Mouse (Mus musculus): Measurements from ENCODE around the gene Zfp772. TPM values are rescaled to one million over a fixed set of nuclear protein-coding genes. Genes with fewer than 3 reads are reported as not detected.
"Not testable (repeated sequence)": the region's sequence is repeated elsewhere in the genome, so short reads cannot be mapped to it uniquely, and the experiment has no call there.

Zfp772 gene
- 11.0 and 11.1 TPM in 2 replicates for polyA plus RNA-seq (2014; fragmentation: Nextera tagmentation; extraction: Ambion mirVana)

DNA sequence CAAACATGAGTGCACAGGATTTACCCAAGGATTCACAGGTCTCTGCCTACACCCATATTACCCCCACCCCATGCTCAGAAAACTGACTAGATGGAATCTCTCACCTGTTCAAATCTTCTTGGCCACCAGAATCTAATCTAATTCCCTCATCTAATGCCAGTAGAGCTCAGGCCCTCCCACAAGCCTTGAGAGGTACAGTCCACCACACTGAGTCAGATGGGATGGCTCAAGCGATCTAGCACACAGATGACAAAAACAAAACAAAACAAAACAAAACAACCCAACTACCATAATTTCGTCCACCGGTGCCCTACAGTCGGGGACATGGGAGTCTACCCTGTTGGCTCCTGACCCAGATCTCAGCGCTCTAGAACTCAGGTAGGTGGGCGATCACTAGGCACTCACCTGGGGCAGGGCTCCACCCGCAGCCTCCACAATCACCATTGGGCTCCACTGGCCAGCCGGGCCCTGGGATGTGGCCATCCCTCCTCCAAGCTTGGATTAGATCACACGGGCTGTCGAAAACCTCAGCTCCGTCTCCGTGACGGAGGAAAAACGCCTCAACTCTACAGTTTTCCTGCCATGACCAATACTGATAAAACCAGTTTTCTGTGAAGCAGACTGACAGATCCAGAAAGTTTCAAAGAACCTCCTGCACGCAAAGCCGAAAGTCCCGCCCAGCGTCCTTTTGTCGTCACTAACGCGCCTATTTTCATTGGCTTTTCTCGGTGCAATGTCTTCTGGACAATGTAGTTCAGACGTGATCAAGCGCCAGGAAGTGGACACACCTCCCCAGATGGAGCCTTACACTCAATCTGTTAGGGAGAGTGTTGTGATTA is at the start of gene Zfp772:
Gene Zfp772, minus strand, starts transcription at position 686 of the 839 bp plus-strand sequence.
- Histone ChIP-seq H3K4me3 (ENCODE audit: low read depth, low read length) (peak within 1 kb of the TSS; percentile 40), H3K9ac (ENCODE audit: low read length) (peak within 1 kb of the TSS; percentile 10; the same call in 1 of the 2 replicates), H3K4me2 (ENCODE audit: low read depth) (peak within 1 kb of the TSS; percentile 45)
- H3K27ac ChIP-seq (ENCODE audit: low read depth, low read length); H3K9me3 ChIP-seq (ENCODE audit: control insufficient read depth, low read length); H3K36me3 ChIP-seq (ENCODE audit: control insufficient read depth, insufficient read depth, low read length); H3K4me1 ChIP-seq (ENCODE audit: control insufficient read depth, insufficient read depth, low read length); H3K27me3 ChIP-seq (ENCODE audit: control insufficient read depth, insufficient read depth, low read length); ATAC-seq (ENCODE audit: insufficient read depth, low FRiP score, low TSS enrichment): not testable (repeated sequence)
- WGBS: 3% methylated on average over 24 of the region's 24 CpGs
- peak; percentile 18 for DNase-seq (ENCODE audit: low spot score)

DNA sequence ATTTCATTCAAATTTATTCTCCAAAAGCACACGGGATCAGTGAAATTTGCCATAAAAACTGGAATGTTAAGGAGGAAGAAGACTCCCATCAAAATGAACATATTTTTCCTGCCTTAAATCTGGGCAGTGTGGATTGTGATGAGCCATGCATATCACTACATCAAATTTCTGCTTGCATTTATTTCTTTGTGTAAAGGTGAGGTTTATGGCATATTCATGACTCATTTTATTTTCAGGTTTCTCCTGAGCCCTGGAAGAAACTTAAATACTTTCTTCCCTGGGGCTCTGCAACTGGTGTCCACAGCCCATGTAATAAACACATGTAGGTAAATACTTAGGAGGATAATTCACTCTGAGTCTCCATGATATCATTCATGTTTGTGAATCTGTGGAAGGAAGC is 37.4 kb upstream of the Zfp772 start, which contains the start of gene Vmn2r29:
Gene Vmn2r29, minus strand, starts transcription at position 101 of the 400 bp plus-strand sequence.
- not testable (repeated sequence) for H3K4me3 ChIP-seq (ENCODE audit: low read depth, low read length); H3K27ac ChIP-seq (ENCODE audit: low read depth, low read length); H3K36me3 ChIP-seq (ENCODE audit: control insufficient read depth, insufficient read depth, low read length); H3K9me3 ChIP-seq (ENCODE audit: control insufficient read depth, low read length); H3K27me3 ChIP-seq (ENCODE audit: control insufficient read depth, insufficient read depth, low read length); DNase-seq (ENCODE audit: low spot score); H3K9ac ChIP-seq (ENCODE audit: low read length); H3K4me2 ChIP-seq (ENCODE audit: low read depth); ATAC-seq (ENCODE audit: insufficient read depth, low FRiP score, low TSS enrichment); H3K4me1 ChIP-seq (ENCODE audit: control insufficient read depth, insufficient read depth, low read length)
- no CpG with 5 or more reads among the region's 1 CpGs for WGBS

DNA sequence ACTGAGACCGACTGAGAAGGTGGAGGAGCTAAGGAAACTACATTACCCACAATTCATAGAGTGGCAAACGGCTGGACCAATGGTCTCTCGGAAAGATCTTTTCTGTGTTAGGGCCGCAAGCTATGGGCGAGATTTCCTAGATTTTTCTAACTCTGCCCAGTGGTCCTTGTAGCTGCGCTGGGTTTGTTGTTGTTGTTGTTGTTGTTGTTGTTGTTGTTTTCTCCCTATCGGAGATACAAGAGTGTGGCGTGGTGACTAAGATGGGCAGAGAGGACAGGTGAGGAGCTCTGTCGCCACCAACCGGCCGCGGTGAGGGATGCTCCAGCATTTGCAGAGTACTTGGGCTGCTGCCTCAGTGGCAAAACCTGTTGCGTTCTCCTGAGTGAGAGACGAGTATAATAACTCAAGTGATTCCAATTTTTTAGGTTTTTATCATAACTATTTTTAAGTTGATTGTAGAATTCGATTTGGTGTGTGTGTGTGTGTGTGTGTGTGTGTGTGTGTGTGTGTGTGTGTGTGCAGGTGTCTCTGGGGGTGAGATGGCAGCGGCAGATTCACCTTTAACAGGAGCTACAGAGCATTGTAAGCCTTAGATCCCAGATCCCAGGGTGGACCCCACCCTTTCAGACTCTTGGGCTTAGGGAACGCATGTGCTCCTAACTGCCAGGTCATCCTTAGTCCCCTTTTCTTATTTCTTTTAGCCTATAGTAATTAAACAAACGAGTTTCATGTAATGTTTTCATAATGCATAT is 21.4 kb downstream of the Zfp772 start:
- ATAC-seq (ENCODE audit: insufficient read depth, low FRiP score, low TSS enrichment) (peak; percentile 94), DNase-seq (ENCODE audit: low spot score) (peak; percentile 78)
- H3K4me2 ChIP-seq (ENCODE audit: low read depth): peak overlapping the region; percentile 17
- H3K9ac ChIP-seq (ENCODE audit: low read length): no peak overlapping the region
- H3K27ac ChIP-seq (ENCODE audit: low read depth, low read length): no peak overlapping the region
- H3K36me3 ChIP-seq (ENCODE audit: control insufficient read depth, insufficient read depth, low read length): no peaks in the 10 kb centered on the region
- no peaks in the 10 kb centered on the region for H3K9me3 ChIP-seq (ENCODE audit: control insufficient read depth, low read length)
- no peaks in the 10 kb centered on the region for H3K4me1 ChIP-seq (ENCODE audit: control insufficient read depth, insufficient read depth, low read length)
- 11% methylated on average over 18 of the region's 18 CpGs for WGBS
- peak overlapping the region; percentile 35 for H3K4me3 ChIP-seq (ENCODE audit: low read depth, low read length)
- H3K27me3 ChIP-seq (ENCODE audit: control insufficient read depth, insufficient read depth, low read length): no peaks in the 10 kb centered on the region

DNA sequence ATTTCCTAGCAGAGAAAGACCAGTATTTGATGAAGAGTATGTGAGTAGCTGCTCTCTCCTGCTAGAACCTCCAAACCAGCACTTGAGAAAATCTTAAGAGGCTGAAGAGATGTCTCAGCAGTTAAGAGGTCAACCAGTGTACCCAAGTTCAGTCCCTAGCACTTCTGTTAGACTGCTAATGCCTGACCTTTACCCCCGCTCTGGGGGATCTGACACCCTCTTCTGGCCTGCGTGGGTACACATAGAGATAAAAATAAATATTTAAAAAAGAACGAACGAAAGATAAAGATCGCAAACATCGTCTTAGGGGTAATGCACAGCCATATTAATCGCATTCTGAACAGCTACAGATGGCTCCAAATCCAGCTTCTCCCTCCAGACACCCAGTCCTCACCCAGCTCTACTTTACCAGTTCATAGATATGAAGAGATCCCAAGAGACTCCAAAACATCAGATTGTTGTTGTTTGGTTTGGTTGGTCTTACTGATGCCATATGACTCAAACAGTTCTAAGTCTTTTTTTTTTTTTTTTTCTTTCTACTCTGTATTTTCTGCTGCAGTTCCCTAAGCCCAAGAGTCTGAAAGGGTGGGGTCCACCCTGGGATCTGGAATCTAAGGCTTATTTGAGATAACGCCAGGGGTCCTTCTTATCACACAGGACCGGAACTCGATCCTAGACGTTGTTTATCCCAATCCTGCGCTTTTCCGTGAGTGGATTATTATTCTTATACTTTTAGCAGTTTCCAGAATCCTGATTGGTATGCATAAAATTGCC is 22.2 kb downstream of the Zfp772 start:
- Histone ChIP-seq H3K9ac (ENCODE audit: low read length) (no peak overlapping the region), H3K9me3 (ENCODE audit: control insufficient read depth, low read length) (no peaks in the 10 kb centered on the region), H3K27ac (ENCODE audit: low read depth, low read length) (no peak overlapping the region), H3K27me3 (ENCODE audit: control insufficient read depth, insufficient read depth, low read length) (no peaks in the 10 kb centered on the region), H3K4me3 (ENCODE audit: low read depth, low read length) (peak overlapping the region; percentile 35), H3K4me2 (ENCODE audit: low read depth) (peak overlapping the region; percentile 17), H3K4me1 (ENCODE audit: control insufficient read depth, insufficient read depth, low read length) (no peaks in the 10 kb centered on the region), H3K36me3 (ENCODE audit: control insufficient read depth, insufficient read depth, low read length) (no peaks in the 10 kb centered on the region)
- DNase-seq (ENCODE audit: low spot score): peak; percentile 9
- peak; percentile 71 for ATAC-seq (ENCODE audit: insufficient read depth, low FRiP score, low TSS enrichment)
- 40% methylated on average over 13 of the region's 13 CpGs for WGBS

DNA sequence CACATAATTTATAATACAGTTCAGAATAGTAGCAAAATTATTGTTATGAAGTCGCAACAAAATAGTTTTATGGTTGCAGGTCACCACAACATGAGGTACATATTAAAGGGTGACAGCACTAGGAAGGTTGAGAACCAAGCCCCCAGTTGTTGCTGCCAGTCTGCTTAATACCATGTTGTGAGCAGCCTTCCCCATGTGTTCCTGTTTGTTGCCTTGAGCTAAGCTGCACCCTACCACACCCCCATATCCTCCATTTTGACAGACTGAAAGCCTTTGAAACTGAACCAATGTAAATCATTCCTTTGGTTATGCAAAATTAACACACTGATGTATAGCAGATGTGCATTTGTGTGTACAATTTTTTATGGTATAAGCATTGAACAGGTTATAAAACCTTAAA is 23.9 kb downstream of the Zfp772 start:
- H3K27me3 ChIP-seq (ENCODE audit: control insufficient read depth, insufficient read depth, low read length): no peaks in the 10 kb centered on the region
- H3K4me1 ChIP-seq (ENCODE audit: control insufficient read depth, insufficient read depth, low read length): no peaks in the 10 kb centered on the region
- no peak overlapping the region for H3K9ac ChIP-seq (ENCODE audit: low read length)
- WGBS: 92% methylated on average over 1 of the region's 1 CpGs
- ATAC-seq (ENCODE audit: insufficient read depth, low FRiP score, low TSS enrichment) (no peak), DNase-seq (ENCODE audit: low spot score) (no peak)
- no peak overlapping the region for H3K27ac ChIP-seq (ENCODE audit: low read depth, low read length)
- no peak overlapping the region for H3K4me3 ChIP-seq (ENCODE audit: low read depth, low read length)
- H3K9me3 ChIP-seq (ENCODE audit: control insufficient read depth, low read length): no peaks in the 10 kb centered on the region
- no peaks in the 10 kb centered on the region; the same call in none of the 2 replicates for H3K36me3 ChIP-seq (ENCODE audit: control insufficient read depth, insufficient read depth, low read length)
- no peak overlapping the region for H3K4me2 ChIP-seq (ENCODE audit: low read depth)

DNA sequence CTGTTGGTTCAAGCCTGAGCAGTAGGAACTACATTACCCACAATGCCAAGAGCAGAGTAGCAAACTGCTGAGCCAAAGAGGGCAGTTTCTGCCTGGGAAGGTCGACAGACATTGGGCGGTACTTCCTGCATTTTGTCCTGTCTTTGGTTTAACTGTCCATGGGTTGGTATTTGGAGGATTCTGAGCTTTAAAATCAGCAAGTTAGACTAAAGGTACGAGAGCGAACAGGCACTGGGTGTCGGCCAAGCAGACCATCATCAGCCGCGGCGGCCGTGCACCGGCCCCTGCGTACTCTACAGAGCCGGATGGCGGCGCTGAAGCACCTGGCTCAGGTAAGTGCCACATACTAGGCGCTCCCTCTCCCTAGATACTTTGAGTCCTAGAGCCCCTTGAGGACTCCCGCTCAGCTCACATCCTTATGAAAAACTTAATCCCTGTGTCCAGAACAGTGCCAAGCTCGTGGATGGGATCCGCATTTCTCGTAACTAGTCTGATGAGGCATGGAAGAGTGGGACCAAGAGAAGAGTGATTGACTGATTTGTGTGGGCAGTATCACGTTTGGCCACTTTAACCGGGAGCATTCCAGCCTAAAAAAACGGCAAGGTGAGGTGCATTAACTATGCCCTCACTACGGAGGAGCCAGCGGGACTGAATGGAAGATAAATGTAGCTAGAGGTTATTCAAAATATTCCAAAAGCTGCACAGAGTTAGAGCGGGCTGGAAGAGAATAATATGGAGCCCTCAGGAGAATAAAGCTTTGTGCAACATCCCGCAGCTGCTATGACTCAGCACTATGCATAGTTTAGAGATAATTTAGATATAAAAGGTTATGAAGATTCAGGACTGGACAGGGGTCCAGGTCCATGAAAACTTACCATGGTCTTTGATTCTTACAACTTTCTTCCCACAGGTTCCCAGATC is 38.3 kb downstream of the Zfp772 start, which contains the start of gene Zfp418:
Gene Zfp418, plus strand, starts transcription at position 104 of the 921 bp plus-strand sequence.
- peak; percentile 93 for ATAC-seq (ENCODE audit: insufficient read depth, low FRiP score, low TSS enrichment)
- peak within 1 kb of the TSS; percentile 61 for H3K9ac ChIP-seq (ENCODE audit: low read length)
- peak; percentile 45 for DNase-seq (ENCODE audit: low spot score)
- H3K4me3 ChIP-seq (ENCODE audit: low read depth, low read length): peak within 1 kb of the TSS; percentile 72
- 2% methylated on average over 26 of the region's 26 CpGs for WGBS
- peaks cover 2% of the 10 kb centered on the region; the same call in 1 of the 2 replicates for H3K36me3 ChIP-seq (ENCODE audit: control insufficient read depth, insufficient read depth, low read length)
- no peak within 1 kb of the TSS for H3K27ac ChIP-seq (ENCODE audit: low read depth, low read length)
- peak within 1 kb of the TSS; percentile 62 for H3K4me2 ChIP-seq (ENCODE audit: low read depth)
- H3K4me1 ChIP-seq (ENCODE audit: control insufficient read depth, insufficient read depth, low read length): no peaks in the 10 kb centered on the region
- no peaks in the 10 kb centered on the region for H3K27me3 ChIP-seq (ENCODE audit: control insufficient read depth, insufficient read depth, low read length)
- no peaks in the 10 kb centered on the region for H3K9me3 ChIP-seq (ENCODE audit: control insufficient read depth, low read length)

Measured in neural tube, embryonic 11.5 days (tissue).